Mouse (Mus musculus) c-Kit-positive CD71-negative TER-119-negative erythroid progenitor cells, embryonic 14.5 days (primary cell): ENCODE results near the gene Snx25.

ENCODE experiments used
- DNase-seq: peaks from one replicate; pipeline ENCODE4 v3.0.0-alpha.2; 2013; ENCODE audit warnings: low read depth

The Snx25 gene

DNA sequence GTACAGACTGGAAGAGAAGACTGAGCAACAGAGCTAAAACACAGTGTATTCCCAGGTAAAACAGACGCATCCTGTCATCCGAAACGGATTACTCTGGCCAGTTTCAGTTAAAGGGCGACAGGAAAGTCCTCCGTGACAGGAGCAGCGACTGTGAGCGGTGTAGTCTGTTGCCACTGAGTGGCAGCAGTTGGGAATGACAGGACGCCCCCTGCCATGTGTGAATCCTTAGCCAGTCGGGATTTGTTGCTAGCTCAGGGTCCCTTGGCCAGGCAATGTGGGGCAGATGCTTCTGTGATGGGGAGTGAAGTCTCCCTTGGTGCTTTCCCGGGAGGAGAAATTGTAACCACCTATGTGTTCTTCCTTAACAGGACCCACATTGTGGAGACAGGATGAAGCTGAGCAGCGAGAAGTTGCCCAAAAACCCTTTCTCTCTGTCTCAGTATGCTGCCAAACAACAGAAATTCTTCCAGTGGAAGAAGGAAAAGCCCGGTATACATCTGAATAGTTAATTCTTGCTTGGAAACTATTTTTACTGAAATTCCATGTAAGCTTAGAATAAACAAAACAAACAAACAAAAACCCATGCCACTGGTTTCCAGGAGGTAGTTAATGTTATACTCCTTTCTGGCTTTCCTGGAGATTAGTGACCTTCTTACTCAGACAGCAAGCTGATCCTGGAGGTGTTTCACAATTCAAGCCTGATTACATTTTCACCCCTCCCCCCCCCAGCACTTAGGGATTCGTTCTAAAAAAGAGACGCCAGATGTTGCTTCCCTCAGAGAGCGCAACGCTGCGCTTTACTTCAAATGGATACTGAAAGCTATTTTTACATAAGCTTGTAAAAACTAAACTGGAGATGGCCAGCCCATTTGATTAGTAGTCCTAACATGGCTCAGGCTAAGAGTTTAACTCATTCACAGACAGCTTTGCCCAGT is 140.9 kb downstream of the Snx25 start:
- DNase-seq, result no peak

DNA sequence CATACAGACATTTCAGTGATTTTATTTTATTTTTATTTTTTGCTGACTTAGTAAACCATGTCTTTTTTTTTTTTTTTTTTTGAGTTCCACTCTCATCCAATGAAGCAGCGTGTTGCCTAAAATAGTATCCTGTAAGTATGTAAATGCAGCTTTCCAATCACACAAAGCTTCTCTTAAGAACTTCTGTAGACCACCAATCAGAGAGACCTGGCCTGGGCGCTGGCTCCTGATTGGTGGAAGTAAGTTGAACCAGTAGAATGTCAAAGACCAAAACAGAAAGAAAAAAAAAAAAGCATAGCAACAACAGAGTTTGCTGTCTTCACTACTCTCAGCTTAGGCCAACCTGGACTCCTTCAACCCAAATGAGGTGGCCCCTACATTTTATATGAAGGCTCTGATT is 141.7 kb downstream of the Snx25 start:
- no peak for DNase-seq

DNA sequence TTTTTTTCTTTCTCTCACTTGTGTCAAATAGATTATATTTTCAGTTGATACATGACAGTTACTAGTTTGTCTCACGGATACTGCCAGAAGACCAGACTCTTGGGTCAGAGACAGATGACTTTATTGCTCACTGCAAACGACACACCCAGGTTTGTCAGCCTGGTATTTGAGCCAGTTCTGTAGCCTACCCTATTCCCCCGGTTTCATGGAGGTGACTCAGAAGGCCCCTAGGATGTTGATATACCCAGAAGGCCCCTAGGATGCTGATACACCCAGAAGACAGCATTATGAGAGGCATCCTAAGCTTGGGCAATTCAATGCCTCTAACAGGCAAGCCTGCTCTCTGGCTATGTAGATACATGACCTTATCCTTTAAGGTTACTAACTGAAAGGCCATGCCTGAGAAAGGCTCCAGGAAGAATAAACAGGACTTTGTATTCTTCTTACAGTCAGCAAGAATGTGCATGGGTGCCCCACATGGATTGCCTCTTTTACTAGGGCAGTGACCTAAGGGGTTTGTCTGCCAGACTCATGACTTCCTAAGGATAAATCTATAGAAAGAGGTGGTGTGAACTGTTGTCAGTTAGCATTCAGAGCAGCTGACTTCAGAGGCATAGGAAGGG is 144.8 kb downstream of the Snx25 start:
- DNase-seq, result no peak

DNA sequence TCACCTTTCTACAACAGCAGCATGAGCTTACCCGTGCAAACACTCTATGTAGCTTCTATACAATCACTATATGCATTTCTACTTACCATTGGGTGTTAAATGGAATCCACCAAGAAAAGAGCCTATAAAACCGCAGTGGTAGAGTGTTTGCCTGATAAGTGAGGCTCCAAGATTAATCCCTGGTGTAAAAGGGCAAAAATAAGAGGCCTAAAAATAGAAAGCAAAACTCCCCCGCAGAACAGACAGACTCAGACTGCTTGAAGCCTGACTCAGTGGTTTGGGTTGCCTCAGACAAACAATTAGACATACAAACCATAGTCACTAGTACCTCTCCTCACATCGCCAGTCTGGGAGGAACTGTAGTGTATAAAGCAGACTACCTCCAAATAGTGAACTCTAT is 146.4 kb downstream of the Snx25 start, which contains the start of gene Ankrd37:
TSS of gene Ankrd37 (minus strand) at position 112 of the 400 bp plus-strand sequence.
- no peak for DNase-seq

DNA sequence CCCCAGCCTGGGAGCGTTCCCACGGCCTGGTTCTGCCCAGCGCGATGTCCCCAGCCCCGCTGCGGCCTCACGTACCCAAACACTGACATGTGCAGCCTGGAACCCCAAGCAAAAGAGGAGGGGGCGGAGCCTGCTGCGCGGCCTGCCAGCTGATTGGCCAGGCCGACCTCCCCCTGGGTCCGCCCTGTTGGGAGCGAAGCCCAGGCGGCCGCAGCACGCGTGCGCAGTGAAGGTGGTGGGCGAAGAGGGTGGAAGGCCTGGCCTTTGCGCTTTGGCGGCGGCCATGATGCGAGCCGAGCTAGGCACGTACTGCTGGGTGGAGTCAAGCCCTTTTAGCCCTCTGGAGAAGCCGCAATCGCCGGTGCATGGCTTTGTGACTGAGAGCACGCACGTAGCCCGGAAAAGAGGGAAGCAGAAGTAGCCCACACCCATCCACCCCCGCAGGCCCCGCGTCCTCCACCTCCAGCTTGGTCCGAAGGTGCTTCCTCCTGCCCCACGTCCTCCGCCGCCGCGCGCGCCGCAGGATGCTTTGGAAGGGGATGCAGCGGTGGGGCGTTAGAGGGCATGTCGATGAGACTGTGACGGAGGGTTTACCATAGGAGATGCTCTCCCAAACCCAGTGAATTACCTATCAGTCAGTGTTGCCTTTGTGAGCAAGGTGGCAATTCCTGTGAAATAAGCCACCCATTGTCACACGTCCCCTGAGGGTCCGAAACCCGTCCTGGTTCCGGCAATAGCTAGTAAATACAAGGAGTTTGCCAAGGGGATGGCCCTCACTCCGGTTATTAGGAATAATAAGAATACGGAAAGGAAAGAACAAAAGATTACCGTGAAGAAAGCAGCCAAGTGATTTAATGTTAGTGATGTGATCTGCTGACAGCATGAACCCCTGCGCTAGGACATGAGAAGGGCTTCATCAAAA is 151.9 kb downstream of the Snx25 start:
- peak; percentile 95 for DNase-seq

DNA sequence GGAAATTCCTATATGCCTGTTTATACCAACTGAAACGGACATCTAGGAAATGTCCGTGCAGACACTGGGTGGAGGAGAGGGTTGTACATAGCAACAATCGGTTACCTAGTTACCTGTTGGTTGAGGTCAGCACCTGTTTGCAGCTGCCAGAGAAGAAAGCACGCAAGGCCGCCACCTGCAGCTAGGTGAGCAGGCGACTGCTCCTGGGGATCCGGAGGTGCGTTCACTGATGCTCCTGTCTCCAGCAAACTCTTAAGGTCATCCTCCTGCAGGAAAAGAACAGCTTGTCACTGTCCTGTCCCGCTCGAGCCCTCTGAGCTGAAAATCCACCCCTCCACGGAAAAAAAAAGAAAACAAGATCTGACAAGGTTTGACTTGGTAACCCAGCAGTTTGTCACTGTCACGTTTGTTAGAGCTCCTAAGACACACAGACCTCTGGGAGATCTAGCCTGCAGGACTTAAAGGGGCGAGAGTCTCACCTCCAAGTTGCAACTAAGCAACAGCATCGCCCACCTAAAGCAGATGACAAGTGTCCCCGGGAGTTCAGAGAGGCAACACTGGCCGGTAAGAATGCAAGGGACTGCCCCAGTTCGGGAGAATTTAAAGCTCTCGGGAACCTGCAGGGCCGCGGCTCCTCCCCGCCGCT is 152.7 kb downstream of the Snx25 start, which contains the start of gene Lrp2bp:
TSS of gene Lrp2bp (plus strand) at position 166 of the 646 bp plus-strand sequence.
- no peak for DNase-seq

DNA sequence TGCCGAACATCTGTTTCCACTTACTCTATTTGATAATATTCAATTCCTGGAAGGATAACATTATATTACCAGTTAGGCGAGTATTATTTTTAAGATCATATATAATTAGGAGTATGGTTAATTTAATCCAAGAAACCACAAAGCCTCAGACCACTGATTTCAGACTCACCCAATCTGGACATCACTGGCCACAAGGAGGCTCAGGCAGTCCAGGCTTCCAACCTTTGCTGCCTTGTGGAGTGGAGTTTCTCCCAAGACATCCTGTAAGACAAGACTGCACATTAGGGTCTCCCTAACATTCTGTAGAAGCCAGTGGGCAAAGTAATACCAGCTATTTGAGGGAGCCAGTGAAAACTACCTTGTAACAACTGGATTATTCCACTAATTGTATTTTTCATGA is 153.7 kb downstream of the Snx25 start:
- DNase-seq, result no peak

DNA sequence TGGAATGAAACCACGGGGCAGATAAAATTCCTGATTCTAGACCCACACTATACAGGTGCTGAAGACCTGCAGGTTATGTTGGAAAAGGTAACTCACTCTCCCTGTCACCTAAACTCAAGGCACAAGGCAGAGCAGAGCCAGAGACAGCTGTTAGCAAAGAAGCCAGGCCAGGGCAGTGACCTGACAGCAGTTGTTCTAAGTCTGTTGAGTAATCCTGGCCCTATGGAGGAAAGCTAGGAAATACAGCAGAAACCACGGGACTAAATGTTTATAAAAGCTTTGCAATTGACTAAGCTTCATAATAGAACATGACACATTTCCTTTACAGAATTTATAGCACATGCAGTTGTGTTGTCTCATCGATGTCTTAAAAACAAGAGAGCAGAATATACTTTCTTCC is 156.4 kb downstream of the Snx25 start:
- no peak for DNase-seq

DNA sequence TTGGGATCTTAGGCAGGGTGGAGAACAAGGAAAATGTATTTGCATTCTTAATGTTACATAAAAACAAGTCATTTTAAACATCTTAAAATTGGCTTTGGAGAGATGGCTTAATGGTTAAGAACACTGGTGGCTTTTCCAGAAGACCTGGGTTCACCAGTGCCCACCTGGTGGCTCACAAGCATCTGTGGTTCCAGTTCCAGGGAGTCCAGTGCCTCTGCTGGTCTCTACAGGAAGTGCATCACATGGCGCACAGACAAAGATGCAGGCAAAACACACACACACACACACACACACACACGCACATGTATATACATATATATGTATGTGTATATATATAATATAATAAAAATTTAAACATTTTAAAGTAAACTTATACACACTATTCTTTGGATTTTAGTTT is 157.8 kb downstream of the Snx25 start:
- no peak for DNase-seq

DNA sequence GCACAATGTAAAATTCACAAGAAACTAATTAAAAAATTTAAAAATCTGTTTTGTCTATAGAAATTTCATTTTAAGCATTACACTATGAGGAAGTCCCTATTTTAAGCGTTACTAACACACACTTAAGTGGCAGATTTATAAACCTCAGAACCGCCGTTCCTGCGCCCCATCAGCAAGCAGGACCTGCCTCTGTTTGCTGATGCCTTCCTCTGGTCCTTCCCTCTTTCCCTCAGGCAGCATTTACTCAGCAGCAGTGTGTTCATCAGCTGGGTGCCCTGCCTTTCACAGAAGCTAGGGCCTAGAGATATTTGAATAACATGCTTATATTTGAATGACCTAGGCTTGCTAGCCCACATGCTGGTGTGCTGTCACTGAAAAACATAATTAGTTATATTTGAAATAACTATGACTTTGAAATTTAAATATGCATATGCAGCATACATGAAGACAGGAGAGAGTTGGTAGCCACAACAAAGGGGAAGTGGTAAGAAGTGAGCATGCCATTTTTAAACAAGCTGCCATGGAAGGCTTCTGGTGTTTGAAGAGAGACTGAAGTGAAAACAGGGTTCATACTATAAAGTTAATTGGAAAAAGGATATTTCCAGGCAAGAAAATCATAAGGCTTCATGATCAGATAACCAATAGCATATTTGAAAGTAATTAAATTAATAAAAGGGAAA is 161.2 kb downstream of the Snx25 start:
- DNase-seq, result no peak

DNA sequence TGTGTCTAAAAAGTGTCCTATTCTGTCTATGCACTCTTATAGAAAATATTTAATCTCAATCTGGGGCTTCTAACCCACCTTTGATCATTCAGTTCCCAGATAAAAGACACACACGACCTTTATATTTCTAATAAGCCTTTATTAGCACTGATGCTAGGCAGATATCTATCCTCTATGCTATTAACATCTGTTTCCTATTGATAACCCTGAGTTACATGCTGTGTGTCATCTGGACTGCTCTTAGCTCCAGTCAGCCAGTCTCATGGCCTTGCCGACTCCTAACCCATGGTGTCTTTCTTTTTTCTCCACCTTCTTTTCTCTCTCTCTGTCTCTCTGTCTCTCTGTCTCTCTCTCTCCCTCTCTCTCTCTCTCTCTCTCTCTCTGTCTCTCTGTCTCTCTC is 163.8 kb downstream of the Snx25 start:
- DNase-seq, result no peak

DNA sequence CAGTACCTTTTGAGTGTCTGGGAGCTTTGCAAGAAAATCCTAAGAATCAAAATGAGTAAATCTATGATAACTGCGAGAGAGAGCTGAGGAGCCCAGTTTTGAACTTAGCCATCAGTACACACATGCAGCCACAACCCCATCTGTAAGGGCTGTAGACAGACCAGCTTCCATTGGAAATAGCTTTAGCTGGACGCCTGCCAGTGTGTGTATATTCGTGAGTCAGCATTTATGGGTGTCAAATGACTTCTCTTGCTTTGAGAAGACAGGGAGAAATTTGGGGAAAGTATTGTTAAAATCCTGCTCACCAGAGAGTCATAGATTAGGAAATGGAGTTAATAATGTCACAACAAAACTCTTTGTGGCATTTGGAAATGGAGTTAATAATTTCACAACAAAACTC is 165.3 kb downstream of the Snx25 start:
- no peak for DNase-seq
